Mouse (Mus musculus) cerebellum, adult (tissue): ENCODE measurements around the gene Usp17lb.
"Not testable (repeated sequence)": the region's sequence is repeated elsewhere in the genome, so short reads cannot be mapped to it uniquely, and the experiment has no call there.

Experiments
- ATAC-seq: cut with Nextera tagmentation; 2 replicates; pipeline ENCODE4 v1.9.2; 2017; ENCODE audit warnings: mild to moderate bottlenecking, moderate library complexity, mixed read lengths; ENCODE audit not compliant: insufficient number of reproducible peaks, low FRiP score, low TSS enrichment

Gene Usp17lb

GRCm38 (mm10) chr7:104842503-104842902, at the start of gene Usp17lb:
TSS of gene Usp17lb (minus strand) at chr7:104842603.
- ATAC-seq: no peak

GRCm38 (mm10) chr7:104877731-104878130, 35.3 kb upstream of the Usp17lb start, which contains the start of gene Olfr665:
TSS of gene Olfr665 (plus strand) at chr7:104878031.
- no peak for ATAC-seq

- no peak for ATAC-seq
These were observed 19.0 kb upstream of the Usp17lb start for GRCm38 (mm10) chr7:104861381-104861780.

- ATAC-seq: no peak
These were observed 15.3 kb upstream of the Usp17lb start for GRCm38 (mm10) chr7:104857683-104858082.

- ATAC-seq: not testable (repeated sequence)
These were observed 14.3 kb upstream of the Usp17lb start, which contains the start of gene Usp17la for GRCm38 (mm10) chr7:104856709-104857108. TSS of gene Usp17la (plus strand) at chr7:104857009.

- ATAC-seq: no peak
These were observed 12.9 kb upstream of the Usp17lb start for GRCm38 (mm10) chr7:104855248-104855750.

GRCm38 (mm10) chr7:104851546-104851945, 9.1 kb upstream of the Usp17lb start:
- ATAC-seq: not testable (repeated sequence)

GRCm38 (mm10) chr7:104843731-104844287, 1.4 kb upstream of the Usp17lb start:
- no peak for ATAC-seq

GRCm38 (mm10) chr7:104810335-104810734, 32.1 kb downstream of the Usp17lb start:
- ATAC-seq: not testable (repeated sequence)

- no peak for ATAC-seq
These were observed 51.6 kb downstream of the Usp17lb start for GRCm38 (mm10) chr7:104790796-104791195.
